Mouse (Mus musculus): ENCODE measurements around the gene Tdgf1.

The Tdgf1 gene

DNA sequence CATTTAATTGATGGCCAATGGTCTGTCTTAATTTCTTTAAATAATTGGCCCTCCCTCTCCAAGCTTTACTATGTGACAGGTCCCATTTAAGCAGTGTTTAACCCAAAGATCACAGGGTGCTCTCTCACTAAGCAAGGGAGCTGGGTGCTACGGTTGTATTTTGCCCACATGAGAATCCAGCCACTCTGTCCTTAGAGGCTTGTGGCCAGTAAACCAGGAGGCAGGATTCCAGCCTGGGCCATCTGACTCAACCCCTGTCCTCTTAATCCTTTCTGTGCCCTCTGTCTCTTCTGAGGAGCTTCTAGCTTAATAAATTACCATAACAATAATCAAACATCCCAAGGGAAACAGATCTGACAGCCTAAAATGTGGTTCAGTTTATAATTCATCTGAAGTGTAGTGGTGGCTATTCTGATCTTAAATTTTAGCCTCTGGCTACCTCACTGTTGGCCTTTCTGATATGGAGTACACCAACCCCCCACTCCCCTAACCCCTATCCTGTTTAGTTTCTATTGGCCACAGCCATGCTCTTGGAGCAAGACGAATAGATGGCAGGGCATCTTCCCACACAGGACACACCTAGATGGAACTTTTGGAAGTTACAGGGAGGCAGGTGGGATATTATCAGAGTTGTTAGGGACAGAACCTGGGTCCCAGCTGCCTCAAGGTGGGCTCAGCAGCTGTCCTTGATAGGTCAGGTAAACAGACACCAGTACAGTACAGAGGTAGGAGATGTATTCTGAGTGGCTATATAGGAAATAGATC, 8.9 kb upstream of the Tdgf1 start:
- peak in 1 of 2 experiments; percentile 59 for DNase-seq (ENCODE audit: inconsistent age in 2 of 2, low spot score in 1 of 2)

DNA sequence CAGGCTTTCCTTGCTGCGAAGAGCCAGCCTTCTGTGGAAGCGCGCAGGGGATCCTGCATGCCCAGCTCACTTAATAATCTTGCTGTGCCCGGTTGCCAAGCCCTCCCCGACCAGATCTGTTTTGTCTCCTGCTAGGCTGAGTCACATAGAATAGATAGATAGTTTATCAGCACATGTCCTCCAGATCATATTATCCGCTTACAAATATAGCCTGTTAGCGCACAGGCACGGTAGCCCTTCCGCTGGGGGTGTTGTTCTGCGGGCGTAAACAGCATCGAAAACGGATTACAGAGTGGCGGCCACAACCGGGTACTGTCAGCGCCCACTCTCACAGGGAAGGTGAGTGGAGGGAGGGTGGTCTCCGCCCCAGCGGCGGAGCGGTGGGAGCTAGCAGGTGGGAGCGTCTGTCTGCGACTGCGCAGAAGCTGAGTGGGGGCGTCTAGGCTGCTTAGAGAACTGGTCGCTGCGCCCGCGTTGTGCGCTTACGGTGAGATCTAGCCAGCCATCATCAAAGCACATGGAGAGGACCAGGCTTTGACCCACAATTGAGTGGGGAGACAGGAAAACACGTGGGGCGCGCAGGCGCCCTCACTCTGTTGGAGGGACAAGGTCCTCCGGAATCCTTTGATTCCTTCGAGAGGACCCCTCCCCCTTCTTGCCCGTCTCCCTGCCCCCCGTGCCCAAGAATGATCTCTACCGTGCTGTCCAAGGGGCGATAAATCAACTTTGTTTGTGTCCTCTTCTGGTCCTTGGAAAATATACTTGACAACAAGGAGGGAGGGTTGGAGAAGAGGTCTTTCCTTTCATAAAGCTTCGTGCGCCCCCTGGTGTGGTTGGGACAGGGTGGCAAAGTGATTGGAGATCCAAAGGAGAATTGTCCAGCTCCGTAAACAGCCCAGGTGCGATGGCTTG, 7.8 kb upstream of the Tdgf1 start:
- peak; percentile 83 to 94 for DNase-seq (ENCODE audit: inconsistent age in 2 of 2, low spot score in 1 of 2)

- DNase-seq (ENCODE audit: inconsistent age in 2 of 2, low spot score in 1 of 2): peak in 1 of 2 experiments; percentile 47
Observed at GRCm38 (mm10) chr9:110952931-110953549, 7.1 kb upstream of the Tdgf1 start.

DNA sequence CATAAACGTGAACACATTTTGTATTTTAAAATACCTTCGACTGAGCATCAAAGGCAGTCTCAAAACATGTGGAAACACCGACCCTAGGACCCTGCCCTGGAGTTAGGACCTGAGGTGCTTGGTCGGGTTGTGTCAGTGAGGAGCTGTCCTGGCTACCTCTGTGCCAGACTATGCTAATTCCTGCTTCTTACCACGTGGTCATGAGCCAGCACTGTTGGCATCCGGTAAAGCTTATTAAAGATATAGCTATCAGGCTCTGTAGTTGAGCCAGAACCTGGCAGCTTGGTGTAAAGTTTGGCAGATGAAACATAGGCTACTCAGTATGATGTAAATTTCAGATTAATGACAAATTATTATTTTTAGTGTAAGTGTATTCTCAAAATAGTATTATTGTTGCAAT, 6.4 kb upstream of the Tdgf1 start:
- no peak for DNase-seq (ENCODE audit: inconsistent age in 2 of 2, low spot score in 1 of 2)

DNA sequence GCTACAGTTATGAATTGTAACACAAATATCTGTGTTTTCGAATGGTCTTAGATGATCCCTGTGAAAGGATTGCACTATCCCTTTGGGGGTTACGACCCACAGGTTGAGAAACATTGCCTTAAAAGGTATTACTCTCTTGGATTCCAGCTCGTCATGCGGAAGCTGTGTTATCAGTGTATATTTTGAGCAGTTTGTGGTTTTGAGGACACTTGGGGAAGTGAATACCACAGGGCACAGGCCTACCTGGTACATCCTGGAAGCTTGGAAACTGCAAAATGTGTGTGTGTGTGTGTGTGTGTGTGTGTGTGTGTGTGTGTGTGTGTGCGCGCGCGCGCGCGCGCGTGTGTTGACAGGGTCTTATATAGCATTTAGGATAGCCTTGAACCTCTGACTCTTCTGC, 5.9 kb upstream of the Tdgf1 start:
- DNase-seq (ENCODE audit: inconsistent age in 2 of 2, low spot score in 1 of 2): no peak

DNA sequence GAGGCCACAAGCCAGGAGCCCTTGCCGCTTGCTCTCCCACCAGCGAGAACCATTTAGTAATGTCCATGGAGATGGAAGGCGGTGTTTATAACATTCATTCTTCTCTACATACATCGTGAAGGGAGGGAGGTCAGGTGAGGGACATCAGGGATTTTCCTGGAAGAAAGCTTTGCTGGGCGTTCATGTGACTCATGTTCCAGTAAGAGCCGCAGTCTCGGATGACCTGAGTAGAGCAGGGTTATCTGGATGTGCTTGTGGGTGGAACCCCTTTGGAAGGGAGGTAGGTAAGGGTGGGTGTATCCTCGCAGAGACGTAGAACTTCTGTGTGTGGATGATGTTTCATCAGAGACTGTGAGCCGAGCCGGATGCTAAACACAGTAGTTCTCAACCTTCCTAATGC, 5.4 kb upstream of the Tdgf1 start, which contains the start of gene Lrrc2:
Lrrc2 (plus strand) TSS at position 149 of the 400 bp plus-strand sequence.
- no peak for DNase-seq (ENCODE audit: inconsistent age in 2 of 2, low spot score in 1 of 2)

DNA sequence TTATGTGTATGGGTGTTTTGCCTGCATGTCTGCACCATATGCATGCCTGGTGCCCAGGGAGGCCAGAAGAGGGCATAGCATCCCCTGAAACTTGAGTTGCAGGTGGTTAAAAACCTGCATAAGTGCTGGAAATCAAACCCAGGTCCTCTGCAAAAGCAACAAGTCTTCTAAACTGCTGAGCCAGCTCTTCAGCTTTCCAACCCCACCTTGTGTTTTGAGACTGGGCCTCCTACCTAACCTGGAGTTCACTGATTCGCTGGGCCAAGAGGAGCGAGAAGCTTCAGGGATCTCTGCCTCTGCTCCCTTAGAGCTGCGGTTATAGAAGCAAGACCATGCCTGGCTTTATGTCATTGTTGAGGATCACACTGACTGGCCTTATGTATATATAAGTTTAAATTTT, 4.2 kb upstream of the Tdgf1 start:
- DNase-seq (ENCODE audit: inconsistent age in 2 of 2, low spot score in 1 of 2): no peak

- no peak for DNase-seq (ENCODE audit: inconsistent age in 2 of 2, low spot score in 1 of 2)
Observed at GRCm38 (mm10) chr9:110948813-110949310, 2.9 kb upstream of the Tdgf1 start.

GRCm38 (mm10) chr9:110947900-110948299, 1.9 kb upstream of the Tdgf1 start:
- peak in 1 of 2 experiments; percentile 58 for DNase-seq (ENCODE audit: inconsistent age in 2 of 2, low spot score in 1 of 2)

- DNase-seq (ENCODE audit: inconsistent age in 2 of 2, low spot score in 1 of 2): no peak
Observed at GRCm38 (mm10) chr9:110947261-110947661, 1.3 kb upstream of the Tdgf1 start.

GRCm38 (mm10) chr9:110946548-110947044, 638 bp upstream of the Tdgf1 start:
- peak in 1 of 2 experiments; percentile 63 for DNase-seq (ENCODE audit: inconsistent age in 2 of 2, low spot score in 1 of 2)

- no peak for DNase-seq (ENCODE audit: inconsistent age in 2 of 2, low spot score in 1 of 2)
Observed at GRCm38 (mm10) chr9:110945343-110945742, 615 bp downstream of the Tdgf1 start.

DNA sequence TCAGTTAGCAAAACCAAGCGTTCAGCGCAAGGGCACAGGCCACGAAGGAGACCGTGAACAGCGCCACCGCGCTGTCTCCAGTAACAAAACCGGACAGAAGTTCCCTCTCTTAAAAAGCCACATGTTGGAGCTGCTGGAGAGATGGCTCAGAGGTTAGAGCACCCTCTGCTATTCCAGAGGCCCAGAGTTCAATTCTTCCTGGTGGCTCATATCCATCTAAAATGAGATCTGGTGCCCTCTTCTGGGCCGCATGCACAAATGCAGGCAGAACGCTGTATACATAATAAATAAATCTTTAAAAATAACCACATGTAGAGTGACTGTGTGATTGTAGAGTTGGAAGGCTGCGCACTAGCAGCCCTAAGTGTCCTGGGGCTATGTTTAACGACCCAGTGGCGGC, 1.7 kb downstream of the Tdgf1 start:
- DNase-seq (ENCODE audit: inconsistent age in 2 of 2, low spot score in 1 of 2): peak in 1 of 2 experiments; percentile 62

- DNase-seq (ENCODE audit: inconsistent age in 2 of 2, low spot score in 1 of 2): peak; percentile 73 to 88
Observed at GRCm38 (mm10) chr9:110937506-110938490, 8.2 kb downstream of the Tdgf1 start.

DNA sequence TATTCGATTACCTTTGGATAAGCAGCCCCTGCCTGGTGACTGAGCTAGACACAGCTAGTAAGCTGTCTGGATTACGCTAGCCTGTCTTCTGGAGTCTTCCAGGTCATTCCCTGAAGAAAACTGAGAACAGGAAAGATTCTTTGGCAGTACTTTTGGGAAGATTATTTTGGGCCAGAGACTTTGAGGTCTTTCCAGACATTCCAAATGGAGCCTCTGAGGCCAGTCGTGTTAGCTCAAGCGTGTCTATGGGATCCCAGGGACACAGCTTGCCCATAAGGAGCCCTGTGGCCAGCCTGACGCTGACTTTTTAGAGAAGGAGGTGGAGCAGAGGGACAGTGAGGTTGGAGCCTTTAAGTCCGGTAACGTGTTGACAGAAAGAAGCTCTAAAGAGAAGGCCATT, 10.0 kb downstream of the Tdgf1 start:
- no peak for DNase-seq (ENCODE audit: inconsistent age in 2 of 2, low spot score in 1 of 2)

DNA sequence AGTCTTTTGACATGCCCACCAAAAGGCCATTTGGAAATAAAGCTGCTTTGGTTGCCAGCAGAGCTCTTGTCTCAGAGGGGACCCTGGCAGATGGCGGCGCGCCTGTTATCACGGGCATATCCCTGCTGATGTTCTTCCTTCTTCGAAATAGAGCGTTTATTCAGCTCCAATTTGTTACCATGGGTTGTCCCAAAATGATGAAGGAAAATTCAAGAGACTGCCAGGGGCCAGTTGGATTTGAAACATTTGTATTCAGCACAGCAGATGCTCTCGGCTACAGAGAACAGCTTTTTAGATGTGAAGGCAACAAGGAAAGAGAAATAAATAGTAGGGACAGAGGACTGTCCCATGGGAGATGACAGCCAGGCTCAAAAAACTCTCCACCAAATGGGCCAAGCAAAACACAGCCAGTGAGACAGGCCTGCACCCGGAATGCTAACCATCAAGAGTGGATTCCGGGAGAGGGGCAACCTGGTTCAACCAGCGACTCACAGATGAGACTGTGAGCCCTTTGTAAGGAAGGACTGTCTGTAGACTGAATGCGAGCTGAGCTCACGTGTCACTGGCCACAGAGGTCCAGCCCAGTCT, 12.0 kb downstream of the Tdgf1 start:
- no peak for DNase-seq (ENCODE audit: inconsistent age in 2 of 2, low spot score in 1 of 2)

DNA sequence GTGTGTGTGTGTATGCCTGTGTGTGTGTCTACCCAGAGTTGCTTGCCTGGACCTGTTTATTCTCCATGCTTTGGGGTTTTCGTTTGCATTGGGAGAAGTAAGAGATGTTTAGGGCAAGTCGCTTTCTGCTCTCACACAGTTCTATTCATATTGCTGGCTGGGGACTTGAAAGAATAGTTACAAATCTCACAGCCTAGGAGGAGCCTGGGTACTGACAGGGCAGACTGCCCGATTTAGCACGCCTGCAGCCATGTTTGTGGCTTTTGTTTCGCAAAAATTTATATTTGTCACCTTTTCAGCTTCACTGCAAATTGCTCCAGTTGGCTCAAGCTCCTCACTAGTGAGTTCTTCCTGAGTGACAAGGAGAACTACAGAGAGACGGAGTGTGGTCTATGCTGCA, 14.4 kb downstream of the Tdgf1 start:
- DNase-seq (ENCODE audit: inconsistent age in 2 of 2, low spot score in 1 of 2): no peak

DNA sequence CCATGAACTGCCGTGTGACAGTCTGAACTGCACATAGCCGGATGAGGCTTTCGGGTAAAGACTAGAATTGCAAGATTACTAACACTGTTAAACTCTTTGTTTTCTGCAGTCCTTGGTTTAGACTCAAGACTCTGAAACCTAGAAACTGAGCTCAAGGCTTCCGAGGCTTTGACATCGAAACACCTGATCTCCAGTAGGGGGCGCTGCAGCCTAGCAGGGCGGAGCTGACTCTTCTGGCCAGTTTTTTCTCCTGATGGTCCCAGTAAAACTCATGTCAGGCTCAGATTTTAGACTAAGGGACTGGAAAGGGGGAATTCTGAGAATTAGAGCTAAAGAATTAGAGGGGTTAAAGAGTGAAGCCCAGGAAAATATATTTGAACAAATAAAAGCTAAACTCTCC, 23.2 kb downstream of the Tdgf1 start:
- DNase-seq (ENCODE audit: inconsistent age in 2 of 2, low spot score in 1 of 2): peak; percentile 68 to 90

GRCm38 (mm10) chr9:110920665-110921419, 25.1 kb downstream of the Tdgf1 start:
- DNase-seq (ENCODE audit: inconsistent age in 2 of 2, low spot score in 1 of 2): no peak

All from adrenal gland, adult (tissue).